Mouse (Mus musculus): ENCODE data around the gene Fut8. TPM values are rescaled to one million over a fixed set of nuclear protein-coding genes. Genes with fewer than 3 reads are reported as not detected.
"Not testable (repeated sequence)": the region's sequence is repeated elsewhere in the genome, so short reads cannot be mapped to it uniquely, and the experiment has no call there.

The Fut8 gene
- polyA plus RNA-seq, 3 experiments from 2014 or later, result 16.0 to 17.7 (median 17.3) TPM

GRCm38 (mm10) chr12:77505431-77505830 lies 267.5 kb downstream of the Fut8 start:
- ATAC-seq, result no peak

- no peak for ATAC-seq
These were observed 269.8 kb downstream of the Fut8 start for GRCm38 (mm10) chr12:77507770-77508169.

GRCm38 (mm10) chr12:77510758-77511157 lies 272.8 kb downstream of the Fut8 start:
- ATAC-seq, result no peak

GRCm38 (mm10) chr12:77511206-77511605 lies 273.3 kb downstream of the Fut8 start:
- no peak for ATAC-seq

GRCm38 (mm10) chr12:77511631-77512030 lies 273.7 kb downstream of the Fut8 start:
- no peak for ATAC-seq

GRCm38 (mm10) chr12:77516805-77517204 lies 278.9 kb downstream of the Fut8 start:
- no peak for ATAC-seq

GRCm38 (mm10) chr12:77517691-77518090 lies 279.8 kb downstream of the Fut8 start:
- ATAC-seq, result no peak

GRCm38 (mm10) chr12:77519534-77520102 lies 281.7 kb downstream of the Fut8 start:
- no peak for ATAC-seq

GRCm38 (mm10) chr12:77524014-77524413 lies 286.1 kb downstream of the Fut8 start:
- ATAC-seq, result not testable (repeated sequence)

Data from inflammation-experienced regulatory T-cells, adult 6 months (primary cell).